Mouse (Mus musculus): ENCODE data around the gene Zfp940.

- TF ChIP-seq POLR2A (IDR thresholded peaks at IDR 0.05; ENCODE audit: borderline replicate concordance, low read depth, low read length) (no peak), CTCF (IDR thresholded peaks at IDR 0.05; ENCODE audit: low read depth, low read length) (no peak)
Observed at GRCm38 (mm10) chr7:29828001-29828400, 25.5 kb downstream of the Zfp940 start.

All from bone marrow macrophage, adult 2 months (primary cell).